In the genomic region with DNA sequence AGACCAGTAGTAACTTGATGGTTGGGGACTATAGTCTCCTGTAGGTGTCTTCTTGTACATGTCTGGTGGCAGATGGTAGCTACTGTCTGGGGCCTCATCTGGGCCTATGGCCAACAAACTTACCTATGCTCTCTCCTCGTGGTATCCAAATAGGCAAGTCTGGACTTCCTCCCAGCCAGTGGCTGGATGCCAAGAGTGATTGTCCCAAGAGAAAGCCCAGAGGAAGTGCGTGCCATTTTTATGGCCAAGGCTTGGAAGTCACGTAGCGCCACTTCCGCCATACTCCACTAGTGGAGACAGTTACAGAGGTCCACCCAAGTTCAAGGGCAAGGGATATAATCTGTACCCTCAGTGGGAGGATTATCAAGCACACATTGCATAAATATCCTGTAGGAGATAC, we compare ENCODE assay signal across 14 mouse cellular contexts. TPM values are rescaled to one million over a fixed set of nuclear protein-coding genes. Genes with fewer than 3 reads are reported as not detected.
A peak's percentile ranks its signal among the peaks of the same experiment; 100 is the strongest.
DNase-seq lines count a peak whose midpoint lies in the region; ATAC-seq lines count a peak whose summit lies in the region.
"Had no signal": no experiment of that assay in that cellular context is flagged by ENCODE, and none has a peak within 500 bp of the region (broad histone marks: within the 10 kb centered on the region; RNA-seq: fewer than 3 reads in every experiment).

No protein-coding gene starts in this region.

- H3K9me3 ChIP-seq in forebrain, embryonic 14.5 days (replicated peaks; ENCODE audit: control insufficient read depth, low read length), result no peaks in the 10 kb centered on the region
- H3K9me3 ChIP-seq in forebrain, embryonic 15.5 days, result no peaks in the 10 kb centered on the region
- H3K9me3 ChIP-seq in heart, embryonic 15.5 days (replicated peaks), result no peaks in the 10 kb centered on the region
- H3K9me3 ChIP-seq: intestine, embryonic 15.5 days; stomach, embryonic 15.5 days had no signal

- H3K4me2 ChIP-seq in forebrain, embryonic 14.5 days (ENCODE audit: low read length), result no peak overlapping the region
- no peak overlapping the region for H3K4me2 ChIP-seq in forebrain, embryonic 15.5 days (replicated peaks)
- H3K4me2 ChIP-seq in heart, embryonic 15.5 days, result no peak overlapping the region
- H3K4me2 ChIP-seq: intestine, embryonic 15.5 days; stomach, embryonic 15.5 days had no signal

- whole genome bisulfite sequencing in forebrain, embryonic 14.5 days, result 71% methylated on average over 5 of the region's 5 CpGs
- 81% methylated on average over 5 of the region's 5 CpGs for WGBS in forebrain, embryonic 15.5 days
- 58% methylated on average over 5 of the region's 5 CpGs for WGBS in heart, embryonic 15.5 days

- H3K27me3 ChIP-seq in forebrain, embryonic 14.5 days (replicated peaks; ENCODE audit: control insufficient read depth, insufficient read depth, low read length), result no peaks in the 10 kb centered on the region
- no peaks in the 10 kb centered on the region for H3K27me3 ChIP-seq in forebrain, embryonic 15.5 days
- H3K27me3 ChIP-seq in heart, embryonic 15.5 days, result no peaks in the 10 kb centered on the region
- H3K27me3 ChIP-seq: intestine, embryonic 15.5 days; Patski; stomach, embryonic 15.5 days had no signal

- DNase-seq in forebrain, embryonic 14.5 days (ENCODE audit: low spot score), result peak; percentile 7
- DNase-seq in adrenal gland, adult 8-10 months, result peak; percentile 33
- peak; percentile 42 to 62 for DNase-seq in kidney, postnatal 4 days
- no peak for DNase-seq in gastrocnemius, adult 18-20 months (ENCODE audit: low spot score)
- DNase-seq: right cerebral cortex, adult 18-20 months had no signal

- no peak overlapping the region for H3K27ac ChIP-seq in forebrain, embryonic 14.5 days (ENCODE audit: low read depth, low read length)
- H3K27ac ChIP-seq in forebrain, embryonic 15.5 days (replicated peaks), result no peak overlapping the region
- H3K27ac ChIP-seq in heart, embryonic 15.5 days, result no peak overlapping the region; the same call in 1 of the 2 replicates
- H3K27ac ChIP-seq: intestine, embryonic 15.5 days; stomach, embryonic 15.5 days had no signal

- H3K4me1 ChIP-seq in forebrain, embryonic 14.5 days (ENCODE audit: control insufficient read depth, insufficient read depth, low read length), result no peaks in the 10 kb centered on the region
- 0 out of 2 replicates have a peak, but pooled peaks cover 10% of the 10 kb centered on the region for H3K4me1 ChIP-seq in forebrain, embryonic 15.5 days
- peaks cover 18% of the 10 kb centered on the region for H3K4me1 ChIP-seq in heart, embryonic 15.5 days (replicated peaks)
- H3K4me1 ChIP-seq: intestine, embryonic 15.5 days had no signal

- H3K4me3 ChIP-seq in forebrain, embryonic 14.5 days (ENCODE audit: low read depth, low read length), result no peak overlapping the region
- H3K4me3 ChIP-seq in forebrain, embryonic 15.5 days, result no peak overlapping the region
- no peak overlapping the region for H3K4me3 ChIP-seq in heart, embryonic 15.5 days
- H3K4me3 ChIP-seq: intestine, embryonic 15.5 days; myocyte; stomach, embryonic 15.5 days had no signal

- no peaks in the 10 kb centered on the region for H3K36me3 ChIP-seq in forebrain, embryonic 14.5 days (ENCODE audit: control insufficient read depth, insufficient read depth, low read length)
- no peaks in the 10 kb centered on the region for H3K36me3 ChIP-seq in forebrain, embryonic 15.5 days
- no peaks in the 10 kb centered on the region for H3K36me3 ChIP-seq in heart, embryonic 15.5 days
- H3K36me3 ChIP-seq: intestine, embryonic 15.5 days; stomach, embryonic 15.5 days had no signal

- ATAC-seq in forebrain, embryonic 14.5 days, result no peak
- no peak for ATAC-seq in forebrain, embryonic 15.5 days (replicated peaks)
- peak; percentile 10; the same call in 1 of the 2 replicates for ATAC-seq in heart, embryonic 15.5 days (replicated peaks; ENCODE audit: insufficient number of reproducible peaks, insufficient read depth, low FRiP score, low read depth)
- ATAC-seq in activated CD4-positive, CD25-positive, alpha-beta regulatory T cell, adult 4 months, result no peak
- no peak for ATAC-seq in granulocyte monocyte progenitor cell, adult 5-6 weeks (replicated peaks; ENCODE audit: poor library complexity, severe bottlenecking)
- ATAC-seq: forebrain, embryonic 16.5 days; intestine, embryonic 15.5 days; Patski had no signal

- H3K9ac ChIP-seq in forebrain, embryonic 14.5 days (ENCODE audit: low read length), result no peak overlapping the region
- no peak overlapping the region for H3K9ac ChIP-seq in forebrain, embryonic 15.5 days (replicated peaks)
- H3K9ac ChIP-seq in heart, embryonic 15.5 days, result no peak overlapping the region
- H3K9ac ChIP-seq: intestine, embryonic 15.5 days; stomach, embryonic 15.5 days had no signal

RNA-seq across cellular contexts. Expression of a gene that starts 49.9 kb away (rescaled TPM):
- 16.1 and 18.7 TPM in 2 replicates for polyA plus RNA-seq in forebrain, embryonic 14.5 days (2014; fragmentation: Nextera tagmentation; extraction: Ambion mirVana)
- polyA plus RNA-seq in forebrain, embryonic 15.5 days (2015; fragmentation: Nextera tagmentation; extraction: Ambion mirVana), result 40.8 and 44.9 TPM in 2 replicates
- 10 to 100 TPM; 41.2 to 57.1 (median 45.4) TPM for total RNA-seq in adrenal gland, adult 8-10 months (2022)
- 14.8 and 18.7 TPM in 2 replicates for polyA plus RNA-seq in heart, embryonic 15.5 days (2015; fragmentation: Nextera tagmentation; extraction: Ambion mirVana)
- 10 to 100 TPM; 66.0 to 72.5 TPM for polyA plus RNA-seq in activated CD4-positive, CD25-positive, alpha-beta regulatory T cell, adult 4 months (2017; shearing (Covaris generic))
- total RNA-seq in granulocyte monocyte progenitor cell, adult 5-6 weeks (2014; fragmentation: Nextera tagmentation), result 44.3 and 54.1 TPM in 2 replicates
- 44.4 and 44.6 TPM in 2 replicates for total RNA-seq in granulocyte monocyte progenitor cell, adult 5-6 weeks (2017)
- 10 to 100 TPM; 19.5 to 21.3 TPM for total RNA-seq in gastrocnemius, adult 18-20 months (2021)
